Mouse (Mus musculus) heart, embryonic 10.5 days (tissue): Measurements from ENCODE around the gene Nav3. TPM values are rescaled to one million over a fixed set of nuclear protein-coding genes. Genes with fewer than 3 reads are reported as not detected.

Experiments
- DNase-seq: peaks from one replicate; pipeline ENCODE4 v3.0.0-alpha.2; 2017; ENCODE audit warnings: low spot score
- H3K27ac ChIP-seq: fragments of 300-500 bp; sonication (generic); 2 replicates; pipeline ENCODE4 v1.5.1; 2016; ENCODE audit warnings: mild to moderate bottlenecking
- H3K27me3 ChIP-seq: fragments of 300-500 bp; sonication (generic); 2 replicates; pipeline ENCODE4 v1.6.1; 2016; ENCODE audit warnings: mild to moderate bottlenecking; ENCODE audit not compliant: poor library complexity, insufficient read depth, severe bottlenecking
- H3K36me3 ChIP-seq: fragments of 300-500 bp; sonication (generic); 2 replicates; pipeline ENCODE4 v1.6.1; 2016; ENCODE audit warnings: mild to moderate bottlenecking, moderate library complexity
- H3K4me1 ChIP-seq: fragments of 300-500 bp; sonication (generic); 2 replicates; pipeline ENCODE4 v1.6.1; 2016; ENCODE audit warnings: mild to moderate bottlenecking
- H3K4me3 ChIP-seq: fragments of 300-500 bp; sonication (generic); 2 replicates; pipeline ENCODE4 v1.5.1; 2016; ENCODE audit warnings: mild to moderate bottlenecking, moderate library complexity
- H3K9me3 ChIP-seq: fragments of 300-500 bp; sonication (generic); 2 replicates; pipeline ENCODE4 v1.6.1; 2016; ENCODE audit warnings: mild to moderate bottlenecking, moderate library complexity
- WGBS: fragments of 180-500 bp; shearing (Covaris S2); methylation state at CpG from one replicate; pipeline ENCODE4 v1.1.7; 2016; 5-methylcytosine and 5-hydroxymethylcytosine counted together
- polyA plus RNA-seq: library from polyadenylated mRNA; unstranded; fragments of >200 nt; fragmentation: Nextera tagmentation; extraction: Ambion mirVana; gene quantifications from 2 replicates; pipeline ENCODE4 v1.2.1, GENCODE M21; 2016

The Nav3 gene
- polyA plus RNA-seq, 1 experiment from 2014 or later: 1.6 TPM

DNA sequence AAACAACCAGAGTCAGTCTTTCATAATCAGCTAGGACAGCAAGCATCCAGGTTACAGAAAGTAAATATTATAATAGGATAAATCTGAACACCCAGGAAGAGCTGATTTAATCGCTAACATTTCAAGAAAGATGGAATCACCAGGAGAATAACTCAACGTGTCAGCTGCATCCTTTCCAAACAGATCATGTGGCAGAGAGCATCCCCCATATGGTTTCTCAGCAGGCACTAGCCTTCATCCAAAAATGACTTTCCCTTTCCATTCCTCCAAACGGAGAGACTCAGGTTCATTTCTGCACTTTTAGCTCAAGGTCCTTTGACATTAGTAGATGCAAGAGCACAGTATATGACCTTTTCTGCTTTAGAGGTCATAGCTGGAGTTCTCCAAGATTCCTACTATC, 765.4 kb downstream of the Nav3 start:
- no peaks in the 10 kb centered on the region for H3K9me3 ChIP-seq
- DNase-seq: no peak
- no peaks in the 10 kb centered on the region for H3K36me3 ChIP-seq
- H3K4me3 ChIP-seq: no peak overlapping the region
- H3K27ac ChIP-seq: no peak overlapping the region
- WGBS: 74% methylated on average over 3 of the region's 3 CpGs
- no peaks in the 10 kb centered on the region for H3K4me1 ChIP-seq
- H3K27me3 ChIP-seq: no peaks in the 10 kb centered on the region

- Histone ChIP-seq H3K27ac (no peak overlapping the region), H3K36me3 (no peaks in the 10 kb centered on the region), H3K4me3 (peak overlapping the region; percentile 33; the same call in 1 of the 2 replicates), H3K4me1 (no peaks in the 10 kb centered on the region), H3K9me3 (no peaks in the 10 kb centered on the region), H3K27me3 (no peaks in the 10 kb centered on the region)
- WGBS: 47% methylated on average over 27 of the region's 27 CpGs
- no peak for DNase-seq
Measured at GRCm38 (mm10) chr10:109684109-109685056, 771.6 kb downstream of the Nav3 start.

DNA sequence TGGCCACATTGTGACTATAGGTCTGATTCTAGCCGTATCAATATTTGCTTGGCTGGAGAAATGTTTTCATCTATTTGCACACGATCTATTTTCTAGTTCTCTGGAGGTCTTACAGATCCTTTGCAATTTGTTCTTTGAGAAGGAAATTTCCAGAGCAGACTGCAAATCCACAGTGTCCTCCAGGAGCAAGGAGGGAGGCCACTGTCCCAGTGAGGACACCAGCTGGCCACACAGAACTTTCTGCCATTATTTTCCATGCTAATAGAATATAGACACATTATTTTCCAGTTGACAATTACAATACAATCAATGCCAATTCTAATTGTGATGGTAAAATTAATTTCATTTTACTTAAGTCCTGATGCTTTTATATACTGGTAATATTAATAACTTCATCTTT, 783.1 kb downstream of the Nav3 start:
- H3K4me3 ChIP-seq: no peak overlapping the region
- H3K36me3 ChIP-seq: no peaks in the 10 kb centered on the region
- no peak for DNase-seq
- 75% methylated on average over 2 of the region's 2 CpGs for WGBS
- no peaks in the 10 kb centered on the region for H3K4me1 ChIP-seq
- H3K9me3 ChIP-seq: no peaks in the 10 kb centered on the region
- H3K27ac ChIP-seq: no peak overlapping the region
- H3K27me3 ChIP-seq: no peaks in the 10 kb centered on the region

DNA sequence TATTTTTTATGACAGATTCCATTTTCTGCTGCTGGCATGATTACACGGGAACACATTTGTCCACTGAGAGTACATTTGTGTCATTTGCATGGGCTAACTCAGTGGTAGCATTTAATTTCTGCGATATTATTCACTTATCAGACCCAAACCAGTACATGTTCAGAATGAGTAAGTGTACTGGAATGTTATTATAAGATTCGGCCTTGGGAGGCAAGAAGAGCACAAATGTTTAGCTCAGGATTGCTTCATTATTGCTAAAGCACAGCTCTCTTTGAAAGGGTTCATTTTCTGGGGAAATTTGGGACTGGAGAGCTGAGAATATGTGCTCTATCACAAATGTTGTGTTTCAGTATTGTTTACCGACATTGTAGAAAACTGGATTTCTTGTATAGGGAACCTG, 788.6 kb downstream of the Nav3 start:
- Histone ChIP-seq H3K27me3 (no peaks in the 10 kb centered on the region), H3K4me3 (no peak overlapping the region), H3K27ac (no peak overlapping the region), H3K9me3 (no peaks in the 10 kb centered on the region), H3K36me3 (no peaks in the 10 kb centered on the region), H3K4me1 (no peaks in the 10 kb centered on the region)
- WGBS: 76% methylated on average over 4 of the region's 4 CpGs
- no peak for DNase-seq

DNA sequence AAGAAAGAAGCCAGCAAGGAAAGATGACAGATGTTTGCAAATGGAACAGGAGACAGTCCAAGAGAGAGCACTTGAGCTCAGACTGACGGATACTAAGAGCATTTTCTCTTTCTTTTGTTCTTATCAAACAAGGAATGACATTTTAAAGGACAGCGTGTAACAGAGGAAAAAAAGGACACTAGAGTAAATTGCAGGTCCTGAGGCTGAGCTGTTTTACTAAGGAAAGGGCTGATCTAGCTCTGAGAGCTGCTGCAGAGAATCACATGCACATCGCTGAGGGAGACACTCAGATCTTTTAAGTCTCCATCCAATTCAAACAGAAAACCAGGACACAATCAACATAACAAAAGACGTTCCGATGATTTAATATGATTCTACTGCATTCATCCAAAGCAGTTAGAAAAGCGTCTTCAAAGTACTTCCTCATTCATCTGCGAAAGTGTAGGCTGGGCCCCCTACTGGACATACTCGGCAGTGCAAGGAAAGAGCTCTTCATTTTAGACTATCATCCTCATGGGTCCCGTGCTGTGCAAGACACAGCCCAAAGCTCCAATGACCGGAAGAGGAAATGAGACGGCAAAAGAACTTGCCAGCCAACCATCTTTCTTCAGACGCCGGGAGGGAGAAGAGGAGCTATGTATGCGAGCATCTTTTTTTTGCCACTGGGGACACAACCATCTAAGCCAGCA, 791.2 kb downstream of the Nav3 start:
- no peak overlapping the region for H3K27ac ChIP-seq
- H3K4me3 ChIP-seq: peak overlapping the region; percentile 35
- WGBS: 29% methylated on average over 14 of the region's 14 CpGs

GRCm38 (mm10) chr10:109651516-109651915, 804.5 kb downstream of the Nav3 start:
- Histone ChIP-seq H3K4me1 (no peaks in the 10 kb centered on the region), H3K36me3 (no peaks in the 10 kb centered on the region), H3K9me3 (no peaks in the 10 kb centered on the region), H3K27ac (no peak overlapping the region), H3K27me3 (no peaks in the 10 kb centered on the region), H3K4me3 (no peak overlapping the region)
- DNase-seq: no peak
- WGBS: 76% methylated on average over 7 of the region's 7 CpGs

More for the DNA sequence above, 791.2 kb downstream of the Nav3 start:
- DNase-seq: peak; percentile 78
- Histone ChIP-seq H3K4me1 (no peaks in the 10 kb centered on the region), H3K27me3 (no peaks in the 10 kb centered on the region), H3K9me3 (no peaks in the 10 kb centered on the region), H3K36me3 (no peaks in the 10 kb centered on the region)

- WGBS: 84% methylated on average over 3 of the region's 3 CpGs
- no peak overlapping the region for H3K4me3 ChIP-seq
Measured at GRCm38 (mm10) chr10:109643598-109643997, 812.4 kb downstream of the Nav3 start.

GRCm38 (mm10) chr10:109641806-109642205, 814.2 kb downstream of the Nav3 start:
- Histone ChIP-seq H3K27me3 (no peaks in the 10 kb centered on the region), H3K36me3 (no peaks in the 10 kb centered on the region), H3K4me1 (no peaks in the 10 kb centered on the region), H3K4me3 (no peak overlapping the region), H3K27ac (no peak overlapping the region), H3K9me3 (no peaks in the 10 kb centered on the region)
- DNase-seq: no peak
- 83% methylated on average over 7 of the region's 7 CpGs for WGBS

More at GRCm38 (mm10) chr10:109643598-109643997, 812.4 kb downstream of the Nav3 start:
- Histone ChIP-seq H3K36me3 (no peaks in the 10 kb centered on the region), H3K9me3 (no peaks in the 10 kb centered on the region), H3K27me3 (no peaks in the 10 kb centered on the region), H3K27ac (no peak overlapping the region), H3K4me1 (no peaks in the 10 kb centered on the region)
- DNase-seq: no peak

- Histone ChIP-seq H3K9me3 (no peaks in the 10 kb centered on the region), H3K4me3 (no peak overlapping the region), H3K27me3 (no peaks in the 10 kb centered on the region), H3K27ac (no peak overlapping the region), H3K4me1 (no peaks in the 10 kb centered on the region), H3K36me3 (no peaks in the 10 kb centered on the region)
- no peak for DNase-seq
- WGBS: 81% methylated on average over 16 of the region's 16 CpGs
Measured at GRCm38 (mm10) chr10:109637702-109638101, 818.3 kb downstream of the Nav3 start.
